Mouse (Mus musculus) E14TG2a.4 (cell line): ENCODE measurements around the gene Srgap2.

Experiments used
- CTCF ChIP-seq: conservative IDR thresholded peaks from 2 replicates; pipeline ENCODE4 v1.5.1; 2014; ENCODE audit warnings: low read length
- NANOG ChIP-seq: IDR thresholded peaks from 2 replicates; pipeline ENCODE4 v1.6.1; 2014; ENCODE audit warnings: borderline replicate concordance, low read length, mixed read lengths
- POU5F1 ChIP-seq: IDR thresholded peaks from 2 replicates; pipeline ENCODE4 v1.6.1; 2014; ENCODE audit warnings: low read length, borderline replicate concordance

DNA sequence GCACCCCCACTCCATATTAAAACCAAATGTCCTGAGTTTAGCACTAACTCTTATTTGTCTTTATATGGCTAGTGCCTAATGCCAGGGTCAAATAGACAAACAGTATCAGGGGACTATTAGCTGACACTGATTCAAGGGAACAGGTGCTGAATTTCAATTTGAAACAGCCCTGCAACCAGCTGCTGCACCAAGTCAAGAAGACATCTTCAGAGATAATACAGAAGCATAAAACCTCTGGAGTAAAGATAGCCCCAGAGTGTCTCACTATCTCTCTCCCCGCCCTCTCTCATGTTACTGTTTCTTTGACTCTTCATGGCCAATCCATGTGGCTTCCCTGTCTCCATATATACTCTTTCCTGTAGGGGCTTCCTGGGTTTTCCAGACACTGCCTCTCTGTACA is 167.5 kb downstream of the Srgap2 start:
- no peak for TF ChIP-seq CTCF
- no peak for TF ChIP-seq NANOG
- TF ChIP-seq POU5F1, result no peak
